Mouse (Mus musculus) bone marrow macrophage, adult 2 months (primary cell): ENCODE results near the gene Fgd6. TPM values are rescaled to one million over a fixed set of nuclear protein-coding genes. Genes with fewer than 3 reads are reported as not detected.
A peak's percentile ranks its signal among the peaks of the same experiment; 100 is the strongest.

Experiments used
- H3K27ac ChIP-seq: 2 replicates; pipeline ENCODE4 v1.5.1; 2012; ENCODE audit warnings: low read depth, low read length; ENCODE audit not compliant: insufficient read depth
- H3K4me1 ChIP-seq: 2 replicates; pipeline ENCODE4 v1.6.1; 2012; ENCODE audit warnings: low read length; ENCODE audit not compliant: control insufficient read depth, insufficient read depth
- H3K4me3 ChIP-seq: 2 replicates; pipeline ENCODE4 v1.5.1; 2012; ENCODE audit warnings: mild to moderate bottlenecking, low read length, moderate library complexity; ENCODE audit not compliant: insufficient read depth
- CTCF ChIP-seq: IDR thresholded peaks from 2 replicates; pipeline ENCODE4 v1.5.1; 2012; ENCODE audit warnings: low read depth, mild to moderate bottlenecking, low read length, moderate library complexity
- POLR2A ChIP-seq: IDR thresholded peaks from 2 replicates; pipeline ENCODE4 v1.6.1; 2012; ENCODE audit warnings: mild to moderate bottlenecking, low read depth, low read length, borderline replicate concordance
- polyA plus RNA-seq: library from polyadenylated mRNA; stranded (reverse); fragments of >200 nt; gene quantifications from 2 replicates; pipeline ENCODE4 v1.2.4, GENCODE M21; 2012; ENCODE audit not compliant: missing spikeins, insufficient read depth, insufficient read length

Gene Fgd6
- polyA plus RNA-seq, 1 experiment = 20.6 TPM

- Histone ChIP-seq H3K4me1 (peaks cover 25% of the 10 kb centered on the region), H3K4me3 (no peak overlapping the region), H3K27ac (no peak overlapping the region)
- no peak for TF ChIP-seq POLR2A
- no peak for TF ChIP-seq CTCF
These were observed 88.6 kb downstream of the Fgd6 start for GRCm38 (mm10) chr10:94124376-94124775.

- Histone ChIP-seq H3K27ac (no peak overlapping the region), H3K4me3 (no peak overlapping the region), H3K4me1 (no peaks in the 10 kb centered on the region)
- TF ChIP-seq CTCF (no peak), POLR2A (no peak)
These were observed 93.9 kb downstream of the Fgd6 start for GRCm38 (mm10) chr10:94129680-94130119.

GRCm38 (mm10) chr10:94133081-94133480 lies 97.3 kb downstream of the Fgd6 start:
- TF ChIP-seq POLR2A = no peak
- no peak for TF ChIP-seq CTCF
- H3K4me1 ChIP-seq = no peaks in the 10 kb centered on the region
- no peak overlapping the region for H3K4me3 ChIP-seq
- no peak overlapping the region for H3K27ac ChIP-seq

- H3K4me3 ChIP-seq = no peak overlapping the region
- TF ChIP-seq POLR2A (no peak), CTCF (no peak)
- H3K27ac ChIP-seq = no peak overlapping the region
- H3K4me1 ChIP-seq = no peaks in the 10 kb centered on the region
These were observed 97.9 kb downstream of the Fgd6 start for GRCm38 (mm10) chr10:94133674-94134073.

GRCm38 (mm10) chr10:94134535-94135390 lies 99.0 kb downstream of the Fgd6 start:
- H3K4me3 ChIP-seq = no peak overlapping the region
- H3K4me1 ChIP-seq = no peaks in the 10 kb centered on the region
- H3K27ac ChIP-seq = no peak overlapping the region
- TF ChIP-seq POLR2A = no peak
- TF ChIP-seq CTCF = no peak

- Histone ChIP-seq H3K4me3 (no peak overlapping the region), H3K4me1 (peaks cover 8% of the 10 kb centered on the region), H3K27ac (no peak overlapping the region)
- no peak for TF ChIP-seq CTCF
- TF ChIP-seq POLR2A = no peak
These were observed 103.2 kb downstream of the Fgd6 start for GRCm38 (mm10) chr10:94138890-94139482.

- H3K27ac ChIP-seq = no peak overlapping the region
- no peak for TF ChIP-seq CTCF
- TF ChIP-seq POLR2A = no peak
- peaks cover 8% of the 10 kb centered on the region for H3K4me1 ChIP-seq
- no peak overlapping the region for H3K4me3 ChIP-seq
These were observed 104.6 kb downstream of the Fgd6 start for GRCm38 (mm10) chr10:94140227-94140931.

GRCm38 (mm10) chr10:94142427-94142826 lies 106.6 kb downstream of the Fgd6 start:
- Histone ChIP-seq H3K27ac (peak overlapping the region; percentile 57; the same call in 1 of the 2 replicates), H3K4me1 (peaks cover 12% of the 10 kb centered on the region), H3K4me3 (no peak overlapping the region)
- TF ChIP-seq POLR2A (no peak), CTCF (no peak)

- H3K4me1 ChIP-seq = peaks cover 20% of the 10 kb centered on the region
- no peak overlapping the region for H3K4me3 ChIP-seq
- H3K27ac ChIP-seq = no peak overlapping the region
- TF ChIP-seq CTCF (no peak), POLR2A (no peak)
These were observed 108.8 kb downstream of the Fgd6 start for GRCm38 (mm10) chr10:94144581-94144980.
